Mouse (Mus musculus) heart, embryonic 14.5 days (tissue): ENCODE data around the gene Tead1. TPM values are rescaled to one million over a fixed set of nuclear protein-coding genes. Genes with fewer than 3 reads are reported as not detected.

Source experiments
- ATAC-seq: fragments of 200-750 bp; cut with Nextera tagmentation; 2 replicates; pipeline ENCODE4 v1.8.0; 2017; ENCODE audit warnings: low read depth, moderate TSS enrichment; ENCODE audit not compliant: insufficient number of reproducible peaks, insufficient read depth, low FRiP score
- H3K27ac ChIP-seq, 2 experiments: fragments of 200-500 bp in 1 of 2; fragments of 300-500 bp in 1 of 2; sonication (generic) in 1 of 2; replicated peaks in 1 of 2; 2 replicates each; pipeline ENCODE4 v1.5.1; 2012 to 2014; ENCODE audit warnings: low read depth in 2 of 2, low read length in 2 of 2, control low read depth in 1 of 2, mild to moderate bottlenecking in 1 of 2, mixed read lengths in 1 of 2; ENCODE audit not compliant: control insufficient read depth in 1 of 2, insufficient read depth in 1 of 2
- H3K27me3 ChIP-seq: fragments of 300-500 bp; sonication (generic); 2 replicates; pipeline ENCODE4 v1.6.1; 2014; ENCODE audit warnings: mild to moderate bottlenecking, low read length, control low read depth; ENCODE audit not compliant: control insufficient read depth, insufficient read depth
- H3K36me3 ChIP-seq: fragments of 300-500 bp; sonication (generic); 2 replicates; pipeline ENCODE4 v1.6.1; 2014; ENCODE audit warnings: mild to moderate bottlenecking, control low read depth, low read length, mixed read lengths; ENCODE audit not compliant: control insufficient read depth, insufficient read depth
- H3K4me1 ChIP-seq, 2 experiments: fragments of 200-500 bp in 1 of 2; fragments of 300-500 bp in 1 of 2; sonication (generic) in 1 of 2; 2 replicates each; pipeline ENCODE4 v1.6.1; 2012 to 2014; ENCODE audit warnings: low read length in 2 of 2, control low read depth in 1 of 2, mixed read lengths in 1 of 2; ENCODE audit not compliant: control insufficient read depth in 2 of 2, insufficient read depth in 2 of 2
- H3K4me2 ChIP-seq: fragments of 300-500 bp; sonication (generic); 2 replicates; pipeline ENCODE4 v1.6.1; 2014; ENCODE audit warnings: mild to moderate bottlenecking, low read length
- H3K4me3 ChIP-seq, 2 experiments: fragments of 200-500 bp in 1 of 2; fragments of 300-500 bp in 1 of 2; sonication (generic) in 1 of 2; 2 replicates each; pipeline ENCODE4 v1.5.1; 2012 to 2014; ENCODE audit warnings: low read length in 2 of 2, mild to moderate bottlenecking in 2 of 2, control low read depth in 1 of 2, low read depth in 1 of 2, moderate library complexity in 1 of 2; ENCODE audit not compliant: control insufficient read depth in 1 of 2, insufficient read depth in 1 of 2
- H3K9ac ChIP-seq: fragments of 300-500 bp; sonication (generic); 2 replicates; pipeline ENCODE4 v1.6.1; 2014; ENCODE audit warnings: mild to moderate bottlenecking, low read length
- H3K9me3 ChIP-seq: fragments of 300-500 bp; sonication (generic); 2 replicates; pipeline ENCODE4 v1.6.1; 2016; ENCODE audit warnings: low read length, control low read depth; ENCODE audit not compliant: control insufficient read depth
- WGBS: fragments of 180-500 bp; shearing (Covaris S2); extraction: QIAGEN DNeasy Blood & Tissue Kit; methylation state at CpG from one replicate; pipeline ENCODE4 v1.1.7; 2014; 5-methylcytosine and 5-hydroxymethylcytosine counted together
- polyA plus RNA-seq: library from polyadenylated mRNA; unstranded; fragments of >200 nt; fragmentation: Nextera tagmentation; extraction: Ambion mirVana; gene quantifications from 2 replicates; pipeline ENCODE4 v1.2.1, GENCODE M21; 2014

The Tead1 gene
- polyA plus RNA-seq, 1 experiment from 2014 or later, result 40.7 TPM

- H3K4me3 ChIP-seq, result no peak overlapping the region
- no peaks in the 10 kb centered on the region for H3K27me3 ChIP-seq
- no peaks in the 10 kb centered on the region for H3K9me3 ChIP-seq
- H3K4me1 ChIP-seq, result peaks cover 35 to 52% of the 10 kb centered on the region in 2 experiments
- ATAC-seq, result no peak
- no peak overlapping the region for H3K4me2 ChIP-seq
- H3K9ac ChIP-seq, result no peak overlapping the region
- no peak overlapping the region for H3K27ac ChIP-seq
- no peaks in the 10 kb centered on the region for H3K36me3 ChIP-seq
- 90% methylated on average over 8 of the region's 8 CpGs for WGBS
Measured at GRCm38 (mm10) chr7:112797526-112798321, 118.6 kb downstream of the Tead1 start.

- Histone ChIP-seq H3K9ac (no peak overlapping the region), H3K27me3 (no peaks in the 10 kb centered on the region), H3K9me3 (no peaks in the 10 kb centered on the region), H3K4me2 (no peak overlapping the region), H3K4me1 (peaks cover 23 to 54% of the 10 kb centered on the region in 2 experiments), H3K4me3 (no peak overlapping the region), H3K27ac (no peak overlapping the region), H3K36me3 (no peaks in the 10 kb centered on the region)
- no peak for ATAC-seq
- WGBS, result 28% methylated on average over 8 of the region's 8 CpGs
Measured at GRCm38 (mm10) chr7:112801706-112802105, 122.6 kb downstream of the Tead1 start.

- H3K4me2 ChIP-seq, result peak overlapping the region; percentile 61
- peak overlapping the region; percentile 54 to 73 for H3K27ac ChIP-seq
- no peak for ATAC-seq
- H3K9ac ChIP-seq, result peak overlapping the region; percentile 39; the same call in 1 of the 2 replicates
- no peaks in the 10 kb centered on the region for H3K27me3 ChIP-seq
- no peaks in the 10 kb centered on the region for H3K9me3 ChIP-seq
- no peaks in the 10 kb centered on the region for H3K36me3 ChIP-seq
- peaks cover 21 to 55% of the 10 kb centered on the region in 2 experiments for H3K4me1 ChIP-seq
- 40% methylated on average over 2 of the region's 2 CpGs for WGBS
- peak overlapping the region; percentile 21 to 29 for H3K4me3 ChIP-seq
Measured at GRCm38 (mm10) chr7:112806718-112807400, 127.7 kb downstream of the Tead1 start.

GRCm38 (mm10) chr7:112807401-112807751, 128.3 kb downstream of the Tead1 start:
- H3K4me2 ChIP-seq, result peak overlapping the region; percentile 61
- H3K4me3 ChIP-seq, result peak overlapping the region; percentile 21 to 29
- no peaks in the 10 kb centered on the region for H3K9me3 ChIP-seq
- no peaks in the 10 kb centered on the region for H3K36me3 ChIP-seq
- H3K27me3 ChIP-seq, result no peaks in the 10 kb centered on the region
- peak overlapping the region; percentile 39; the same call in 1 of the 2 replicates for H3K9ac ChIP-seq
- WGBS, result 1% methylated on average over 6 of the region's 6 CpGs
- peaks cover 19 to 50% of the 10 kb centered on the region in 2 experiments for H3K4me1 ChIP-seq
- H3K27ac ChIP-seq, result peak overlapping the region; percentile 54 to 73
- no peak for ATAC-seq

GRCm38 (mm10) chr7:112810752-112811151, 131.6 kb downstream of the Tead1 start:
- Histone ChIP-seq H3K36me3 (no peaks in the 10 kb centered on the region), H3K4me3 (no peak overlapping the region), H3K4me1 (peaks cover 14 to 38% of the 10 kb centered on the region in 2 experiments), H3K9ac (no peak overlapping the region), H3K9me3 (no peaks in the 10 kb centered on the region), H3K27ac (no peak overlapping the region), H3K4me2 (no peak overlapping the region), H3K27me3 (no peaks in the 10 kb centered on the region)
- WGBS, result 60% methylated on average over 7 of the region's 7 CpGs
- no peak for ATAC-seq

- H3K27me3 ChIP-seq, result no peaks in the 10 kb centered on the region
- no peak overlapping the region for H3K27ac ChIP-seq
- peaks cover 7 to 33% of the 10 kb centered on the region in 2 experiments for H3K4me1 ChIP-seq
- whole genome bisulfite sequencing, result 93% methylated on average over 10 of the region's 10 CpGs
- ATAC-seq, result no peak
- H3K9me3 ChIP-seq, result no peaks in the 10 kb centered on the region
- no peak overlapping the region for H3K4me3 ChIP-seq
- H3K9ac ChIP-seq, result no peak overlapping the region
- no peaks in the 10 kb centered on the region for H3K36me3 ChIP-seq
- no peak overlapping the region for H3K4me2 ChIP-seq
Measured at GRCm38 (mm10) chr7:112812037-112812775, 133.1 kb downstream of the Tead1 start.

GRCm38 (mm10) chr7:112813163-112813562, 134.0 kb downstream of the Tead1 start:
- Histone ChIP-seq H3K4me2 (no peak overlapping the region), H3K4me3 (no peak overlapping the region), H3K27ac (no peak overlapping the region), H3K27me3 (no peaks in the 10 kb centered on the region), H3K36me3 (no peaks in the 10 kb centered on the region), H3K9me3 (no peaks in the 10 kb centered on the region), H3K9ac (no peak overlapping the region), H3K4me1 (peaks cover 6 to 34% of the 10 kb centered on the region in 2 experiments; a peak in 3 of 4 replicates)
- ATAC-seq, result no peak
- WGBS, result 91% methylated on average over 7 of the region's 7 CpGs
